Mouse (Mus musculus): ENCODE data around the gene Capn3.
A peak's percentile ranks its signal among the peaks of the same experiment; 100 is the strongest.

The Capn3 gene

GRCm38 (mm10) chr2:120455719-120456118 is at the start of gene Capn3:
Capn3 (plus strand) TSS chr2:120456019.
- DNase-seq, result no peak

- DNase-seq, result no peak
Observed at GRCm38 (mm10) chr2:120411096-120411628, 44.7 kb upstream of the Capn3 start.

GRCm38 (mm10) chr2:120414113-120414512 is 41.7 kb upstream of the Capn3 start:
- no peak for DNase-seq

- DNase-seq, result peak; percentile 30 to 31
Observed at GRCm38 (mm10) chr2:120414738-120415414, 40.9 kb upstream of the Capn3 start.

GRCm38 (mm10) chr2:120424386-120424785 is 31.4 kb upstream of the Capn3 start:
- no peak for DNase-seq

GRCm38 (mm10) chr2:120444486-120444885 is 11.3 kb upstream of the Capn3 start:
- no peak for DNase-seq

GRCm38 (mm10) chr2:120446373-120446772 is 9.4 kb upstream of the Capn3 start:
- DNase-seq, result no peak

- no peak for DNase-seq
Observed at GRCm38 (mm10) chr2:120447306-120447705, 8.5 kb upstream of the Capn3 start.

- no peak for DNase-seq
Observed at GRCm38 (mm10) chr2:120450724-120451123, 5.1 kb upstream of the Capn3 start.

- DNase-seq, result no peak
Observed at GRCm38 (mm10) chr2:120452600-120452999, 3.2 kb upstream of the Capn3 start.

- no peak for DNase-seq
Observed at GRCm38 (mm10) chr2:120454987-120455386, 832 bp upstream of the Capn3 start.

- DNase-seq, result no peak
Observed at GRCm38 (mm10) chr2:120460216-120460615, 4.4 kb downstream of the Capn3 start.

- DNase-seq, result no peak
Observed at GRCm38 (mm10) chr2:120463328-120463727, 7.5 kb downstream of the Capn3 start.

GRCm38 (mm10) chr2:120464091-120464490 is 8.3 kb downstream of the Capn3 start:
- DNase-seq, result no peak

- no peak for DNase-seq
Observed at GRCm38 (mm10) chr2:120464732-120465396, 9.0 kb downstream of the Capn3 start.

GRCm38 (mm10) chr2:120465397-120465785 is 9.6 kb downstream of the Capn3 start:
- DNase-seq, result no peak

GRCm38 (mm10) chr2:120468011-120468410 is 12.2 kb downstream of the Capn3 start:
- DNase-seq, result no peak

- DNase-seq, result no peak
Observed at GRCm38 (mm10) chr2:120469220-120469619, 13.4 kb downstream of the Capn3 start.

GRCm38 (mm10) chr2:120469715-120470114 is 13.9 kb downstream of the Capn3 start:
- no peak for DNase-seq

GRCm38 (mm10) chr2:120470856-120471255 is 15.0 kb downstream of the Capn3 start:
- peak; percentile 61 to 65 for DNase-seq

GRCm38 (mm10) chr2:120476277-120477087 is 20.7 kb downstream of the Capn3 start:
- no peak for DNase-seq

- peak; percentile 57 to 60 for DNase-seq
Observed at GRCm38 (mm10) chr2:120478600-120478999, 22.8 kb downstream of the Capn3 start.

GRCm38 (mm10) chr2:120481921-120482320 is 26.1 kb downstream of the Capn3 start:
- DNase-seq, result no peak
